Mouse (Mus musculus) hindbrain, embryonic 13.5 days (tissue): Measurements from ENCODE around the gene Gm20388. TPM values are rescaled to one million over a fixed set of nuclear protein-coding genes. Genes with fewer than 3 reads are reported as not detected.
A peak's percentile ranks its signal among the peaks of the same experiment; 100 is the strongest.

Experiments used
- ATAC-seq: fragments of 200-750 bp; cut with Nextera tagmentation; 2 replicates; pipeline ENCODE4 v1.8.0; 2017; ENCODE audit warnings: moderate TSS enrichment; ENCODE audit not compliant: low FRiP score
- H3K27ac ChIP-seq: fragments of 300-500 bp; sonication (generic); 2 replicates; pipeline ENCODE4 v1.5.1; 2015; ENCODE audit warnings: inconsistent platforms, mild to moderate bottlenecking, moderate library complexity
- H3K27me3 ChIP-seq: fragments of 300-500 bp; sonication (generic); 2 replicates; pipeline ENCODE4 v1.6.1; 2015; ENCODE audit warnings: mild to moderate bottlenecking, inconsistent platforms
- H3K36me3 ChIP-seq: fragments of 300-500 bp; sonication (generic); 2 replicates; pipeline ENCODE4 v1.6.1; 2015; ENCODE audit warnings: mild to moderate bottlenecking, inconsistent platforms
- H3K4me1 ChIP-seq: fragments of 300-500 bp; sonication (generic); replicated peaks from 2 replicates; pipeline ENCODE4 v1.6.1; 2015; ENCODE audit warnings: inconsistent platforms
- H3K4me2 ChIP-seq: fragments of 300-500 bp; sonication (generic); 2 replicates; pipeline ENCODE4 v1.6.1; 2015; ENCODE audit warnings: inconsistent platforms, mild to moderate bottlenecking, moderate library complexity
- H3K4me3 ChIP-seq: fragments of 300-500 bp; sonication (generic); 2 replicates; pipeline ENCODE4 v1.5.1; 2015; ENCODE audit warnings: mild to moderate bottlenecking, inconsistent platforms
- H3K9ac ChIP-seq: fragments of 300-500 bp; sonication (generic); 2 replicates; pipeline ENCODE4 v1.6.1; 2015; ENCODE audit warnings: mild to moderate bottlenecking, inconsistent platforms
- H3K9me3 ChIP-seq: fragments of 300-500 bp; sonication (generic); 2 replicates; pipeline ENCODE4 v1.6.1; 2016; ENCODE audit warnings: inconsistent platforms
- WGBS: fragments of 180-500 bp; shearing (Covaris S2); methylation state at CpG from one replicate; pipeline ENCODE4 v1.1.7; 2015; 5-methylcytosine and 5-hydroxymethylcytosine counted together
- polyA plus RNA-seq: library from polyadenylated mRNA; unstranded; fragments of >200 nt; fragmentation: Nextera tagmentation; extraction: Ambion mirVana; gene quantifications from 2 replicates; pipeline ENCODE4 v1.2.1, GENCODE M21; 2015

Gm20388 gene
- polyA plus RNA-seq, 1 experiment from 2014 or later: 1.9 TPM

- Histone ChIP-seq H3K4me2 (no peak overlapping the region), H3K27me3 (no peaks in the 10 kb centered on the region), H3K9ac (no peak overlapping the region), H3K4me3 (no peak overlapping the region), H3K9me3 (no peaks in the 10 kb centered on the region), H3K36me3 (no peaks in the 10 kb centered on the region), H3K4me1 (0 out of 2 replicates have a peak, but pooled peaks cover 2% of the 10 kb centered on the region), H3K27ac (no peak overlapping the region)
- WGBS: 85% methylated on average over 8 of the region's 8 CpGs
- no peak for ATAC-seq
These were observed 2620.7 kb downstream of the Gm20388 start for GRCm38 (mm10) chr8:122531312-122531711.

GRCm38 (mm10) chr8:122537033-122537432 is 2626.4 kb downstream of the Gm20388 start:
- H3K4me3 ChIP-seq: no peak overlapping the region
- 72% methylated on average over 6 of the region's 6 CpGs for WGBS
- H3K9ac ChIP-seq: no peak overlapping the region
- no peaks in the 10 kb centered on the region for H3K9me3 ChIP-seq
- H3K4me1 ChIP-seq: no peaks in the 10 kb centered on the region
- no peaks in the 10 kb centered on the region for H3K27me3 ChIP-seq
- ATAC-seq: no peak
- no peak overlapping the region for H3K4me2 ChIP-seq
- no peaks in the 10 kb centered on the region for H3K36me3 ChIP-seq
- no peak overlapping the region for H3K27ac ChIP-seq

GRCm38 (mm10) chr8:122537812-122538211 is 2627.2 kb downstream of the Gm20388 start:
- no peak overlapping the region for H3K4me2 ChIP-seq
- no peaks in the 10 kb centered on the region for H3K36me3 ChIP-seq
- no peaks in the 10 kb centered on the region for H3K9me3 ChIP-seq
- H3K9ac ChIP-seq: no peak overlapping the region
- H3K4me3 ChIP-seq: no peak overlapping the region
- WGBS: 81% methylated on average over 2 of the region's 2 CpGs
- ATAC-seq: no peak
- no peaks in the 10 kb centered on the region for H3K4me1 ChIP-seq
- H3K27ac ChIP-seq: no peak overlapping the region
- no peaks in the 10 kb centered on the region for H3K27me3 ChIP-seq

GRCm38 (mm10) chr8:122538310-122539076 is 2627.9 kb downstream of the Gm20388 start:
- H3K36me3 ChIP-seq: no peaks in the 10 kb centered on the region
- ATAC-seq: no peak
- 90% methylated on average over 9 of the region's 9 CpGs for WGBS

GRCm38 (mm10) chr8:122544138-122544537 is 2633.5 kb downstream of the Gm20388 start:
- H3K36me3 ChIP-seq: no peaks in the 10 kb centered on the region
- no peak for ATAC-seq
- WGBS: 89% methylated on average over 8 of the region's 8 CpGs

More at GRCm38 (mm10) chr8:122538310-122539076, 2627.9 kb downstream of the Gm20388 start:
- Histone ChIP-seq H3K27me3 (no peaks in the 10 kb centered on the region), H3K9ac (no peak overlapping the region), H3K27ac (no peak overlapping the region), H3K9me3 (no peaks in the 10 kb centered on the region), H3K4me3 (no peak overlapping the region), H3K4me2 (no peak overlapping the region), H3K4me1 (no peaks in the 10 kb centered on the region)

GRCm38 (mm10) chr8:122546066-122546755 is 2635.6 kb downstream of the Gm20388 start:
- no peak for ATAC-seq

More at GRCm38 (mm10) chr8:122544138-122544537, 2633.5 kb downstream of the Gm20388 start:
- Histone ChIP-seq H3K27ac (no peak overlapping the region), H3K4me3 (no peak overlapping the region), H3K4me2 (no peak overlapping the region), H3K4me1 (peaks cover 6% of the 10 kb centered on the region; the same call in 1 of the 2 replicates), H3K9ac (no peak overlapping the region), H3K27me3 (peaks cover 16% of the 10 kb centered on the region), H3K9me3 (no peaks in the 10 kb centered on the region)

GRCm38 (mm10) chr8:122546811-122547453 is 2636.3 kb downstream of the Gm20388 start:
- Histone ChIP-seq H3K36me3 (no peaks in the 10 kb centered on the region), H3K9ac (no peak overlapping the region), H3K27me3 (peaks cover 44% of the 10 kb centered on the region), H3K9me3 (no peaks in the 10 kb centered on the region), H3K27ac (peak overlapping the region; percentile 23; the same call in 1 of the 2 replicates), H3K4me3 (no peak overlapping the region), H3K4me2 (no peak overlapping the region), H3K4me1 (peaks cover 21% of the 10 kb centered on the region)
- WGBS: 62% methylated on average over 24 of the region's 24 CpGs
- no peak for ATAC-seq

More at GRCm38 (mm10) chr8:122546066-122546755, 2635.6 kb downstream of the Gm20388 start:
- Histone ChIP-seq H3K4me3 (no peak overlapping the region), H3K9me3 (no peaks in the 10 kb centered on the region), H3K9ac (no peak overlapping the region), H3K4me2 (no peak overlapping the region), H3K36me3 (no peaks in the 10 kb centered on the region), H3K4me1 (peaks cover 18% of the 10 kb centered on the region), H3K27me3 (peaks cover 36% of the 10 kb centered on the region), H3K27ac (no peak overlapping the region)
- WGBS: 88% methylated on average over 6 of the region's 7 CpGs

GRCm38 (mm10) chr8:122547815-122548214 is 2637.2 kb downstream of the Gm20388 start:
- H3K27me3 ChIP-seq: peaks cover 48% of the 10 kb centered on the region
- peaks cover 21% of the 10 kb centered on the region for H3K4me1 ChIP-seq
- H3K9ac ChIP-seq: no peak overlapping the region
- ATAC-seq: no peak
- no peak overlapping the region for H3K4me3 ChIP-seq
- WGBS: 39% methylated on average over 5 of the region's 5 CpGs
- H3K4me2 ChIP-seq: 0 out of 2 replicates have a peak overlapping the region, but pooled peaks have one; percentile 6
- no peaks in the 10 kb centered on the region for H3K36me3 ChIP-seq
- no peak overlapping the region for H3K27ac ChIP-seq
- H3K9me3 ChIP-seq: no peaks in the 10 kb centered on the region

- Histone ChIP-seq H3K4me1 (peaks cover 21% of the 10 kb centered on the region), H3K27me3 (peaks cover 49% of the 10 kb centered on the region), H3K4me2 (0 out of 2 replicates have a peak overlapping the region, but pooled peaks have one; percentile 6), H3K36me3 (no peaks in the 10 kb centered on the region), H3K27ac (no peak overlapping the region), H3K9me3 (no peaks in the 10 kb centered on the region), H3K4me3 (no peak overlapping the region), H3K9ac (no peak overlapping the region)
- 78% methylated on average over 13 of the region's 13 CpGs for WGBS
- ATAC-seq: no peak
These were observed 2637.7 kb downstream of the Gm20388 start for GRCm38 (mm10) chr8:122548331-122548730.

GRCm38 (mm10) chr8:122548891-122549439 is 2638.3 kb downstream of the Gm20388 start:
- no peak overlapping the region for H3K9ac ChIP-seq
- 81% methylated on average over 3 of the region's 3 CpGs for WGBS
- no peak for ATAC-seq
- no peak overlapping the region for H3K4me3 ChIP-seq
- no peaks in the 10 kb centered on the region for H3K36me3 ChIP-seq
- no peak overlapping the region for H3K4me2 ChIP-seq
- H3K9me3 ChIP-seq: no peaks in the 10 kb centered on the region
- peaks cover 51% of the 10 kb centered on the region for H3K27me3 ChIP-seq
- peaks cover 21% of the 10 kb centered on the region for H3K4me1 ChIP-seq
- H3K27ac ChIP-seq: no peak overlapping the region

GRCm38 (mm10) chr8:122550234-122550994 is 2639.8 kb downstream of the Gm20388 start:
- Histone ChIP-seq H3K27ac (no peak overlapping the region), H3K4me2 (peak overlapping the region; percentile 87), H3K9ac (peak overlapping the region; percentile 76), H3K4me3 (peak overlapping the region; percentile 52), H3K27me3 (peaks cover 51% of the 10 kb centered on the region), H3K9me3 (no peaks in the 10 kb centered on the region), H3K36me3 (no peaks in the 10 kb centered on the region), H3K4me1 (peaks cover 21% of the 10 kb centered on the region)
- ATAC-seq: peak; percentile 49
- 5% methylated on average over 52 of the region's 52 CpGs for WGBS
